Mouse (Mus musculus): ENCODE data around the gene Fermt2. TPM values are rescaled to one million over a fixed set of nuclear protein-coding genes. Genes with fewer than 3 reads are reported as not detected.

The Fermt2 gene
- total RNA-seq (2021): 100 to 1,000 TPM; 301 to 312 TPM

- intact Hi-C loops (cut with DNase I): loop anchor here (2.0 to 5.0 kb wide), 5 partner anchors 17 to 177 kb away; partner anchors contain the start of gene Styx
- DNase-seq: peak; percentile 92 to 93
Observed at GRCm38 (mm10) chr14:45529411-45530363, at the start of gene Fermt2. Gene Fermt2, minus strand, starts transcription at chr14:45530118.

GRCm38 (mm10) chr14:45566066-45566937 lies 36.4 kb upstream of the Fermt2 start:
- peak; percentile 60 to 76 for DNase-seq
- intact Hi-C loops (cut with DNase I): loop anchor here (2.0 to 5.0 kb wide), 3 partner anchors 34 to 206 kb away; no protein-coding TSS in a partner anchor

- peak; percentile 66 to 75 for DNase-seq
- intact Hi-C loops (cut with DNase I): loop anchor here (2.0 to 5.0 kb wide), 3 partner anchors 35 to 207 kb away; no protein-coding TSS in a partner anchor
Observed at GRCm38 (mm10) chr14:45565216-45566065, 35.5 kb upstream of the Fermt2 start.

GRCm38 (mm10) chr14:45563577-45563976 lies 33.7 kb upstream of the Fermt2 start:
- peak; percentile 74 to 80 for DNase-seq
- intact Hi-C loops (cut with DNase I): no loop called here

- intact Hi-C loops (cut with DNase I): no loop called here
Observed at GRCm38 (mm10) chr14:45561681-45562080, 31.8 kb upstream of the Fermt2 start.

GRCm38 (mm10) chr14:45559018-45559417 lies 29.1 kb upstream of the Fermt2 start:
- no peak for DNase-seq
- intact Hi-C loops (cut with DNase I): no loop called here

More at GRCm38 (mm10) chr14:45561681-45562080, 31.8 kb upstream of the Fermt2 start:
- DNase-seq: peak; percentile 63 to 64

GRCm38 (mm10) chr14:45554336-45554735 lies 24.4 kb upstream of the Fermt2 start:
- peak; percentile 58 to 63 for DNase-seq
- intact Hi-C loops (cut with DNase I): no loop called here

- DNase-seq: peak; percentile 90 to 91
- intact Hi-C loops (cut with DNase I): no loop called here
Observed at GRCm38 (mm10) chr14:45553854-45554253, 23.9 kb upstream of the Fermt2 start.

- no peak for DNase-seq
- intact Hi-C loops (cut with DNase I): no loop called here
Observed at GRCm38 (mm10) chr14:45552431-45552830, 22.5 kb upstream of the Fermt2 start.

- no peak for DNase-seq
- intact Hi-C loops (cut with DNase I): no loop called here
Observed at GRCm38 (mm10) chr14:45551121-45551768, 21.3 kb upstream of the Fermt2 start.

GRCm38 (mm10) chr14:45550010-45550647 lies 20.2 kb upstream of the Fermt2 start:
- intact Hi-C loops (cut with DNase I): no loop called here
- peak; percentile 33 to 47 for DNase-seq

GRCm38 (mm10) chr14:45548118-45548517 lies 18.2 kb upstream of the Fermt2 start:
- intact Hi-C loops (cut with DNase I): no loop called here

GRCm38 (mm10) chr14:45544905-45545304 lies 15.0 kb upstream of the Fermt2 start:
- no peak for DNase-seq
- intact Hi-C loops (cut with DNase I): no loop called here

More at GRCm38 (mm10) chr14:45548118-45548517, 18.2 kb upstream of the Fermt2 start:
- no peak for DNase-seq

GRCm38 (mm10) chr14:45544026-45544425 lies 14.1 kb upstream of the Fermt2 start:
- no peak for DNase-seq
- intact Hi-C loops (cut with DNase I): no loop called here

- peak; percentile 88 to 90 for DNase-seq
- intact Hi-C loops (cut with DNase I): loop anchor here (1.0 to 2.0 kb wide), 2 partner anchors 75 to 117 kb away; no protein-coding TSS in a partner anchor
Observed at GRCm38 (mm10) chr14:45539659-45540468, 9.9 kb upstream of the Fermt2 start.

GRCm38 (mm10) chr14:45530364-45531345 lies 737 bp upstream of the Fermt2 start:
- intact Hi-C loops (cut with DNase I): no loop called here
- DNase-seq: no peak

- intact Hi-C loops (cut with DNase I): loop anchor here (2.0 to 5.0 kb wide), 5 partner anchors 16 to 177 kb away; partner anchors contain the start of gene Styx
- peak; percentile 53 to 62 for DNase-seq
Observed at GRCm38 (mm10) chr14:45528861-45529260, 1.1 kb downstream of the Fermt2 start.
